Mouse (Mus musculus) embryonic facial prominence, embryonic 14.5 days (tissue): ENCODE results near the gene Serpinf1. TPM values are rescaled to one million over a fixed set of nuclear protein-coding genes. Genes with fewer than 3 reads are reported as not detected.

Source experiments
- ATAC-seq: fragments of 200-750 bp; cut with Nextera tagmentation; 2 replicates; pipeline ENCODE4 v1.8.0; 2017; ENCODE audit warnings: low read depth, moderate number of reproducible peaks, moderate TSS enrichment
- DNase-seq: peaks from one replicate; pipeline ENCODE4 v3.0.0-alpha.2; 2015; ENCODE audit warnings: low spot score
- H3K27ac ChIP-seq: fragments of 300-500 bp; sonication (generic); replicated peaks from 2 replicates; pipeline ENCODE4 v1.5.1; 2014; ENCODE audit warnings: low read depth, mild to moderate bottlenecking, low read length, moderate library complexity
- H3K27me3 ChIP-seq: fragments of 300-500 bp; sonication (generic); replicated peaks from 2 replicates; pipeline ENCODE4 v1.6.1; 2014; ENCODE audit warnings: low read length; ENCODE audit not compliant: control insufficient read depth, insufficient read depth
- H3K36me3 ChIP-seq: fragments of 300-500 bp; sonication (generic); 2 replicates; pipeline ENCODE4 v1.6.1; 2014; ENCODE audit warnings: low read length, mixed read lengths; ENCODE audit not compliant: control insufficient read depth, insufficient read depth
- H3K4me1 ChIP-seq: fragments of 300-500 bp; sonication (generic); 2 replicates; pipeline ENCODE4 v1.6.1; 2014; ENCODE audit warnings: antibody characterized with exemption, low read length; ENCODE audit not compliant: control insufficient read depth, insufficient read depth
- H3K4me2 ChIP-seq: fragments of 300-500 bp; sonication (generic); 2 replicates; pipeline ENCODE4 v1.6.1; 2014; ENCODE audit warnings: low read depth, mild to moderate bottlenecking, low read length, moderate library complexity, mixed read lengths
- H3K4me3 ChIP-seq: fragments of 300-500 bp; sonication (generic); 2 replicates; pipeline ENCODE4 v1.5.1; 2014; ENCODE audit warnings: low read depth, mild to moderate bottlenecking, low read length
- H3K9ac ChIP-seq: fragments of 300-500 bp; sonication (generic); 2 replicates; pipeline ENCODE4 v1.6.1; 2014; ENCODE audit warnings: low read depth, mild to moderate bottlenecking, low read length, moderate library complexity, mixed read lengths
- H3K9me3 ChIP-seq: fragments of 300-500 bp; sonication (generic); 2 replicates; pipeline ENCODE4 v1.6.1; 2016; ENCODE audit warnings: low read length; ENCODE audit not compliant: control insufficient read depth
- WGBS: fragments of 180-500 bp; shearing (Covaris S2); extraction: QIAGEN DNeasy Blood & Tissue Kit; methylation state at CpG from one replicate; pipeline ENCODE4 v1.1.7; 2014; 5-methylcytosine and 5-hydroxymethylcytosine counted together
- polyA plus RNA-seq: library from polyadenylated mRNA; unstranded; fragments of >200 nt; fragmentation: Nextera tagmentation; extraction: Ambion mirVana; gene quantifications from 2 replicates; pipeline ENCODE4 v1.2.1, GENCODE M21; 2014

Gene Serpinf1
- polyA plus RNA-seq, 1 experiment from 2014 or later, result 373 TPM

DNA sequence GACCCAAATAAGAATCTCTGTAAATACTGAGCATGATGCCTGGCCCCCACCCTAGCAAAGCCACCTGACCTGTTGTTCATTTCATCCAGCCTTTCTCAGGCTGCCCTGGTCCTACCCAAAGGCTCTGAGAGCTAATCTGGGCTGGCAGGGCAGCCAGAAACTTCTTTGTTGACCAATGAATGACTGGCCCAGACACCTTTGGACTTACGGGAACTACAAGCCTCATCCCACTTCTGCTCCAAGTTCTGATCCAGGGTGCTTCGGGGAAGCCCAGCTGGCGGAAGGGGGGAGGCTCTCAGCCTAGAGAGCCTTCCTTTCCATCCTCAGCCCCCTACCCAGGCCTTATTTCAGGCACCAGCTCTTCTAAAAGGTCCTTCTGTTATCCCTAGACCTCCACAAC lies 16.3 kb upstream of the Serpinf1 start:
- Histone ChIP-seq H3K36me3 (peaks cover 15% of the 10 kb centered on the region), H3K4me2 (no peak overlapping the region), H3K4me3 (no peak overlapping the region), H3K4me1 (no peaks in the 10 kb centered on the region), H3K9ac (no peak overlapping the region), H3K9me3 (peaks cover 4% of the 10 kb centered on the region; the same call in 1 of the 2 replicates), H3K27ac (no peak overlapping the region), H3K27me3 (no peaks in the 10 kb centered on the region)
- no peak for DNase-seq
- no peak for ATAC-seq
- 88% methylated on average over 3 of the region's 3 CpGs for WGBS

DNA sequence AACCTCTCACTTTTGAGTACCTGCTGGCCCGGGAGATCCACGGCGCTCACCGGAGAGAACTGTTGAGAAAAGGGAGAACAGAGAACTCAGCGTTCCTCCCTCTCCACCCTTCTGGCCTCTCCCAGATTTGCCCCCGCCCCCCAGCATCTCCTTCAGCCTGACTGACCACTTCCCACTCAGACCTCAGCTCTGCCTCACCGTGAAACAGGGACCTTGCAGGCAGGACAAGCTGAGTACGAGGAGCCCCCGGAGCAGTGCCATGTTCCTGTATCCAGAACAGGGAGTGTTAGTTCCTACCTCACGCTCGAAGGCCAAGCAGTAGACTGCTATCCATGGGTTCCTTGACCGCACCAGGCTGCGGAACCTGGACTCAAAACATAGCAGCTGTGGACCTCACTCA lies 15.7 kb upstream of the Serpinf1 start:
- Histone ChIP-seq H3K4me3 (no peak overlapping the region), H3K4me2 (no peak overlapping the region), H3K27me3 (no peaks in the 10 kb centered on the region), H3K27ac (no peak overlapping the region), H3K36me3 (peaks cover 15% of the 10 kb centered on the region), H3K9ac (no peak overlapping the region), H3K9me3 (peaks cover 4% of the 10 kb centered on the region; the same call in 1 of the 2 replicates), H3K4me1 (no peaks in the 10 kb centered on the region)
- WGBS, result 76% methylated on average over 13 of the region's 13 CpGs
- DNase-seq (no peak), ATAC-seq (no peak)

DNA sequence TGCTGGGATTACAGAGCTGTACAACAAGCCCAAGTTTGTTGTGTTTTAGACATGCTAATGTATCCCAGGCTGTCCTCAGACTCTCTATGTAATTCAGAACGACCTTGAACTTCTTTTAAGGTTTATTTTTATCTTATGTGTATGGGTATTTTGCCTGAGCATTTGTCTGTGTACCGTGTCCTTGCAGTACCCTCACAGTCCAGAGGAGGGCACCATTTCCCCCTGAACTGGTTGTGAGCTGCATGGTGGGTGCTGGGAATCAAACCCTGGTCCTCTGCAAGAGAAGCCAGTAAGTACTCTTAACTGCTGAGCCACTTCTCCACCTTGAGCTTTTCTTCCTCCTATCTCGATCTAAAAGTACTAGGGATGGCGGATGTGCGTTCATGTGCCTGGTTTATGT lies 11.6 kb upstream of the Serpinf1 start:
- Histone ChIP-seq H3K4me1 (no peaks in the 10 kb centered on the region), H3K27ac (no peak overlapping the region), H3K4me2 (no peak overlapping the region), H3K27me3 (no peaks in the 10 kb centered on the region), H3K9ac (no peak overlapping the region), H3K4me3 (no peak overlapping the region), H3K36me3 (no peaks in the 10 kb centered on the region), H3K9me3 (peaks cover 4% of the 10 kb centered on the region; the same call in 1 of the 2 replicates)
- ATAC-seq (no peak), DNase-seq (no peak)
- WGBS, result 83% methylated on average over 5 of the region's 5 CpGs

DNA sequence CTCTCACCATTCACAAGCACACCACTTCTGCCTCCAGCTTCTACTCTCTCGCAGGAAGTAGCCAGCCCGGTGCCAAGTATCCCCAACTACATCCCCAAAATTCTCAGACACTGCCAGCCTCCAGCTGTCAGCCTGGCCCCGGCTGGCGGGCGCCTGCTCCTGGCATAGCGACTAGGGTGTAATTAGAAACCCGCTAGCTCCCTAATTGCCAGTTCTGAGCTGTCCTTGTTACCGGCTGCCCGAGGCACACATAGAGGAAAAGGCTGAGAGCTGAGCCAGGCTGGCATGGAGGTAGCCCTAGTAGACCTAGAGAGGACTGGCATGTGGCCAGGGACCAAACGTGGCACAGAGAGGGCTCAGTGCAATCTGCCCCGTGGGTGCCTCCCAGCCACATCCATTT lies 8.8 kb upstream of the Serpinf1 start:
- peak; percentile 63 for DNase-seq
- Histone ChIP-seq H3K4me3 (no peak overlapping the region), H3K9ac (no peak overlapping the region), H3K27me3 (no peaks in the 10 kb centered on the region), H3K27ac (no peak overlapping the region), H3K36me3 (no peaks in the 10 kb centered on the region), H3K9me3 (peaks cover 4% of the 10 kb centered on the region; the same call in 1 of the 2 replicates), H3K4me2 (no peak overlapping the region), H3K4me1 (no peaks in the 10 kb centered on the region)
- WGBS, result 72% methylated on average over 11 of the region's 11 CpGs
- peak; percentile 71 for ATAC-seq

DNA sequence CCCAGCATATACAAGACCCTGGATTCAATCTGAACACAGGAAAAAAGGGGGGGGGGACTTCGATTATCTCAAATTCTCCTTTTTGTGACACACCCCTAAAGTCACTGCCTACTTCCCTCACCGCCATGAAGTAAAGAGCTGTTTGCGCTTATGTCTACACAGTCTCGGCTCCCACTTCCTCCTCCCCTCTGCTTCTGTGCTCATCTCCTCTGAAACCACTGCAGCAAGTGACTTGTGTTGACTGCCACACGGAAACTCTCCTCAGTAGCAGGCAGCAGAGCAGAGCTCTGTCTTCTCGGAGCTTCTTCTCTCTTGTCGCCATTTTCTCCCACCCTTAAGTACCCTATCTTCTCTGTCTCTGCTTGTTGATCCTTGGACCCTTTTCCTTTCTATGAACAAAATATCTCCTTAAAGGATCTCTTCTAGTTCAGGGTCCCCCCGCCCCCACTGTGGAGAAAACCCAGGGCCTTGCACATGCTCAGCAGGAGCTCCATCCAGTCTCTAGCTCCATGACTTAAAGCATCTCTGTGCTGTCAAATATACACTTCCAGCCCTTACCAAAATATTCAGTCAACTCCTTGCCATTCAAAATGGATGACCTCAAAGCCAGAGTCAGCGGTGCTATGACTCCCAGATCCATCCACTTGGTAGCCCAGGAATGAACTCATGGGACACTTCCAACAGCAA lies 6.7 kb upstream of the Serpinf1 start:
- no peak overlapping the region for H3K9ac ChIP-seq
- H3K4me3 ChIP-seq, result no peak overlapping the region
- no peaks in the 10 kb centered on the region for H3K4me1 ChIP-seq
- H3K36me3 ChIP-seq, result no peaks in the 10 kb centered on the region
- DNase-seq (no peak), ATAC-seq (no peak)
- peaks cover under 1% of the 10 kb centered on the region; the same call in 1 of the 2 replicates for H3K9me3 ChIP-seq
- no peak overlapping the region for H3K27ac ChIP-seq
- 84% methylated on average over 9 of the region's 9 CpGs for WGBS
- no peak overlapping the region for H3K4me2 ChIP-seq
- no peaks in the 10 kb centered on the region for H3K27me3 ChIP-seq

DNA sequence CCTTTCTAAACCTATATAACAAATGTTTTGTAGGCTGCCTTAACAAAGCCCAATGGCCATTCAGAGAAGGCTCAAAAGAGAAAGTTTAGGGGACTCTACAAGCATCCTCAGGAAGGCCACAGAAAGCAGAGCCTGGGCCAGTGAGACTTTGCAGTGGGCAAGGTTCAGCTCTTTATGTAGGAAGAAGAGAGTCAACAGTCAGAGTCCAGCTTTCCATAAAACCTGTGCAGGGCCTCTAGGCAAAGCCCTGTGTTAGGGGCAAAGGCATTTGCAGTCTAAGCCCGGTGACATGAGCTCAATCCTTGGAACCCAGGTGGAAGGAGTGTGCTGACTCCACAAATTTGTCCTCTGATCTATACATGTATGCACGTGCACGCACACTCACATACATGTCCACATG lies 2.0 kb upstream of the Serpinf1 start:
- H3K36me3 ChIP-seq, result no peaks in the 10 kb centered on the region
- H3K4me1 ChIP-seq, result peaks cover 25% of the 10 kb centered on the region
- H3K27me3 ChIP-seq, result no peaks in the 10 kb centered on the region
- H3K9ac ChIP-seq, result no peak overlapping the region
- H3K27ac ChIP-seq, result no peak overlapping the region
- 89% methylated on average over 3 of the region's 3 CpGs for WGBS
- DNase-seq (no peak), ATAC-seq (no peak)
- no peak overlapping the region for H3K4me3 ChIP-seq
- H3K4me2 ChIP-seq, result no peak overlapping the region
- no peaks in the 10 kb centered on the region for H3K9me3 ChIP-seq

DNA sequence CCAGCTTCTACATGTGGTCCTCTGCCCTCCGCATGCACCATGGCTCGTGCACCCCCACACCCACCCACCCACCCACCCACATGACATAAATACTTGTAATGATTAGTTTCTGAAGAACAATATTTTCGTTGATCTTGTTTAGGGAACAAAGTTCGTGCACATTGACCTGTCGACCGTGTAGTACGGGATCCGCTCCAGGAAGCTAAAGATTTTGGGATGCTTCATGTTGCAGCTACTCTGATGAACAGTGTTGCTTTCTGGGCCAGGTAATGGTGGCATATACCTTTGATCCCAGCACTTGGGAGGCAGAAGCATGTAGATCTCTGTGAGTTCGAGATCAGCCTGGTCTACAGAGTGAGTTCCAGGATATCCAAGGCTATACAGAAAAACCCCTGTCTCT lies 1.5 kb upstream of the Serpinf1 start:
- Histone ChIP-seq H3K9ac (no peak overlapping the region), H3K9me3 (no peaks in the 10 kb centered on the region), H3K4me1 (peaks cover 25% of the 10 kb centered on the region), H3K4me2 (no peak overlapping the region), H3K27me3 (no peaks in the 10 kb centered on the region), H3K36me3 (no peaks in the 10 kb centered on the region), H3K27ac (no peak overlapping the region), H3K4me3 (no peak overlapping the region)
- 91% methylated on average over 9 of the region's 9 CpGs for WGBS
- DNase-seq (no peak), ATAC-seq (no peak)

DNA sequence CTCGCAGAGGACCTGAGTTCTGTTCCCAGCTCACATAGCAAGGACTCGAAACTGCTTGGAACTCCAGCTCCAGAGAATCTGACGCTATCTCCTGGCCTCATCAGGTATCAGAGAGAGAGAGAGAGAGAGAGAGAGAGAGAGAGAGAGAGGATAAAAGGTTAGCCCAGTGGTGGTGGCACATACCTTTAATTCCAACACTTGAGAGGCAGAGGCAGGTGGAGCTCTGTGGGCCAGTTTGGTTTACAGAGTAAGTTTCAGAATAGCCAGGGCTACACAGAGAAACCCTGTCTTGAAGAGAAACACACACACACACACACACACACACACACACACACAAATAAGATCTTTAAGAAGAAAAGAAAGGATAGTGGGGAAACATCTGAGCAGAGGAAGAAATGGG lies 590 bp upstream of the Serpinf1 start:
- no peaks in the 10 kb centered on the region for H3K9me3 ChIP-seq
- WGBS, result 90% methylated on average over 3 of the region's 3 CpGs
- ATAC-seq, result no peak

DNA sequence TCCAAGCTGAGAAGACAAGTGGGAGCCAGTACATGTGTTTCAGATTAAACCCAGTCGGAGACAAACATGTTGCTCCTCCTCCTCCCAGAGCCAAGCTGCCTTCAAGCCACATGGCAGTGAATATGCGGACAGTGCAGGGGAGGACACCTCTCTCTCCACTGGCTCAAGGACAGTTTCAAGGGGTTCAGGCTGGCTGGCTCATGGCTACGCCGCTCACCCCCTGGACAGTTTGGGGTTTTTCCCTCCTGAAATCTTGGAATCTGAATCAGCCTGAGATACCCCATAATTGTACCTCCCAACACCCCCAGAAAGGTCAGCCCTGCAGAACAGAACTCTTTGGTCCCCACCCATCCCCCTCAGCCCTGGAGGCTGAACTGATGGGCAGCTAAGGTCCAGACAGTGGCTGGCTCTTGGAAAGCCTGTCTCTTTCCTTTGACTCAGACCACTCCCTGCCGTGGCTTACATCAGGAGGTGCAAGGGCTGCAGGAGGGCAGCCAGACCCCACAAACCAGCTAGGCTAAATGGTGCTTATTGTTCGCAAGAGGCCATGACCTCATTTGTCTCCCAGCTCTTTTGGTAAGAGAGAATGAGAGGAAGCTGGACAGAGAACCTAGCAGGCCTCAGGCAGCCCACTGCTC lies 1.0 kb downstream of the Serpinf1 start:
- peak overlapping the region; percentile 67 for H3K9ac ChIP-seq
- H3K4me1 ChIP-seq, result peaks cover 25% of the 10 kb centered on the region
- ATAC-seq (peak; percentile 77), DNase-seq (peak; percentile 83)
- H3K27me3 ChIP-seq, result no peaks in the 10 kb centered on the region
- peak overlapping the region; percentile 79 for H3K27ac ChIP-seq
- H3K4me2 ChIP-seq, result peak overlapping the region; percentile 63
- 21% methylated on average over 6 of the region's 6 CpGs for WGBS
- H3K4me3 ChIP-seq, result peak overlapping the region; percentile 52
- H3K9me3 ChIP-seq, result no peaks in the 10 kb centered on the region
- H3K36me3 ChIP-seq, result no peaks in the 10 kb centered on the region

More for the DNA sequence above, 590 bp upstream of the Serpinf1 start:
- H3K9ac ChIP-seq, result no peak overlapping the region
- H3K4me2 ChIP-seq, result no peak overlapping the region
- DNase-seq, result no peak
- H3K4me3 ChIP-seq, result no peak overlapping the region
- H3K27ac ChIP-seq, result no peak overlapping the region
- H3K36me3 ChIP-seq, result no peaks in the 10 kb centered on the region
- H3K4me1 ChIP-seq, result peaks cover 25% of the 10 kb centered on the region
- no peaks in the 10 kb centered on the region for H3K27me3 ChIP-seq
